Mouse (Mus musculus): ENCODE results near the gene Gfpt1.

- no peak for TF ChIP-seq CTCF (IDR thresholded peaks at IDR 0.05; ENCODE audit: extremely low read depth, insufficient read depth, insufficient read length, insufficient replicate concordance)
- TF ChIP-seq POLR2A (IDR thresholded peaks at IDR 0.05; ENCODE audit: low read depth, low read length): no peak
These were observed 87.2 kb downstream of the Gfpt1 start for GRCm38 (mm10) chr6:87129861-87130260.

All from spleen, adult 2 months (tissue).